Mouse (Mus musculus): ENCODE data around the gene Mtx1.

GRCm38 (mm10) chr3:89174844-89175243 is 52.0 kb downstream of the Mtx1 start:
- TF ChIP-seq CTCF (IDR thresholded peaks at IDR 0.05; ENCODE audit: low read depth) (no peak), EP300 (IDR thresholded peaks at IDR 0.05; ENCODE audit: low read depth) (no peak)
